In genomic region chr10:22591664-22592063, GRCm38 (mm10) we compare ENCODE assay signal across 10 mouse cellular contexts. TPM values are rescaled to one million over a fixed set of nuclear protein-coding genes. Genes with fewer than 3 reads are reported as not detected.
DNase-seq lines count a peak whose midpoint lies in the region; ATAC-seq and TF ChIP-seq lines count a peak whose summit lies in the region.
"Not testable (repeated sequence)": the region's sequence is repeated elsewhere in the genome, so short reads cannot be mapped to it uniquely, and the experiment has no call there.
"Had no signal": no experiment of that assay in that cellular context is flagged by ENCODE, and none has a peak within 500 bp of the region (broad histone marks: within the 10 kb centered on the region; RNA-seq: fewer than 3 reads in every experiment).

No protein-coding gene starts in this region.

- not testable (repeated sequence) for H3K4me2 ChIP-seq in forebrain, embryonic 11.5 days (ENCODE audit: low read depth, low read length, severe bottlenecking); forebrain, embryonic 16.5 days (ENCODE audit: low read length); hindbrain, embryonic 11.5 days (replicated peaks; ENCODE audit: low read depth, low read length); hindbrain, embryonic 16.5 days (ENCODE audit: low read length); kidney, postnatal 0 days (ENCODE audit: low read length); midbrain, embryonic 11.5 days; midbrain, embryonic 16.5 days (ENCODE audit: low read length)

- H3K36me3 ChIP-seq in forebrain, embryonic 11.5 days (ENCODE audit: control insufficient read depth, insufficient read depth, low read length); forebrain, embryonic 16.5 days (ENCODE audit: control insufficient read depth, insufficient read depth); hindbrain, embryonic 11.5 days (ENCODE audit: control insufficient read depth, insufficient read depth, low read length); hindbrain, embryonic 16.5 days (ENCODE audit: control insufficient read depth, insufficient read depth, low read length); kidney, postnatal 0 days (ENCODE audit: insufficient read depth, low read length); midbrain, embryonic 11.5 days (ENCODE audit: control insufficient read depth, insufficient read depth, low read length); midbrain, embryonic 16.5 days (ENCODE audit: control insufficient read depth, insufficient read depth, low read length): not testable (repeated sequence)

- 36% methylated on average over 4 of the region's 4 CpGs for WGBS in forebrain, embryonic 11.5 days
- WGBS in forebrain, embryonic 16.5 days: 28% methylated on average over 4 of the region's 4 CpGs
- WGBS in hindbrain, embryonic 11.5 days: 33% methylated on average over 4 of the region's 4 CpGs
- 17% methylated on average over 4 of the region's 4 CpGs for WGBS in hindbrain, embryonic 16.5 days
- WGBS in kidney, postnatal 0 days: 35% methylated on average over 4 of the region's 4 CpGs
- 26% methylated on average over 4 of the region's 4 CpGs for WGBS in midbrain, embryonic 11.5 days
- WGBS in midbrain, embryonic 16.5 days: 10% methylated on average over 4 of the region's 4 CpGs

- ATAC-seq in forebrain, embryonic 11.5 days (replicated peaks; ENCODE audit: low FRiP score): peak; percentile 36
- peak; percentile 57; the same call in 1 of the 2 replicates for ATAC-seq in forebrain, embryonic 16.5 days
- ATAC-seq in hindbrain, embryonic 11.5 days (ENCODE audit: low FRiP score): peak; percentile 84
- peak; percentile 50; the same call in 1 of the 2 replicates for ATAC-seq in hindbrain, embryonic 16.5 days
- ATAC-seq in kidney, postnatal 0 days (replicated peaks; ENCODE audit: low FRiP score, low read depth): peak; percentile 61; the same call in 1 of the 2 replicates
- peak; percentile 89 for ATAC-seq in midbrain, embryonic 11.5 days (ENCODE audit: low FRiP score)
- ATAC-seq in midbrain, embryonic 16.5 days: peak; percentile 70

- not testable (repeated sequence) for H3K4me3 ChIP-seq in forebrain, embryonic 11.5 days (ENCODE audit: low read depth, low read length); forebrain, embryonic 16.5 days (replicated peaks; ENCODE audit: low read length); hindbrain, embryonic 11.5 days (ENCODE audit: low read depth, low read length); hindbrain, embryonic 16.5 days (ENCODE audit: low read length); kidney, postnatal 0 days (replicated peaks; ENCODE audit: low read depth, low read length); midbrain, embryonic 11.5 days (ENCODE audit: low read depth, low read length); midbrain, embryonic 16.5 days (ENCODE audit: low read depth, low read length)

- H3K4me1 ChIP-seq in forebrain, embryonic 11.5 days (replicated peaks; ENCODE audit: control insufficient read depth, insufficient read depth, low read length); forebrain, embryonic 16.5 days (replicated peaks; ENCODE audit: control insufficient read depth, insufficient read depth, low read length); hindbrain, embryonic 11.5 days (replicated peaks; ENCODE audit: control insufficient read depth, insufficient read depth, low read length); hindbrain, embryonic 16.5 days (ENCODE audit: control insufficient read depth, insufficient read depth, low read depth, low read length); kidney, postnatal 0 days (replicated peaks; ENCODE audit: insufficient read depth, low read length); midbrain, embryonic 11.5 days (ENCODE audit: control insufficient read depth, insufficient read depth, low read length); midbrain, embryonic 16.5 days (ENCODE audit: control insufficient read depth, insufficient read depth, low read length): not testable (repeated sequence)

- not testable (repeated sequence) for H3K9ac ChIP-seq in forebrain, embryonic 11.5 days (ENCODE audit: low read length); forebrain, embryonic 16.5 days (replicated peaks; ENCODE audit: low read depth, low read length); hindbrain, embryonic 11.5 days (ENCODE audit: low read depth, low read length); hindbrain, embryonic 16.5 days (ENCODE audit: low read depth, low read length); kidney, postnatal 0 days (ENCODE audit: low read depth, low read length); midbrain, embryonic 11.5 days (ENCODE audit: low read length); midbrain, embryonic 16.5 days (ENCODE audit: low read depth, low read length)

- not testable (repeated sequence) for H3K27me3 ChIP-seq in forebrain, embryonic 11.5 days (ENCODE audit: control insufficient read depth, insufficient read depth, low read length); forebrain, embryonic 16.5 days (replicated peaks; ENCODE audit: control insufficient read depth, insufficient read depth, low read length); hindbrain, embryonic 11.5 days (ENCODE audit: control insufficient read depth, insufficient read depth, low read length); hindbrain, embryonic 16.5 days (replicated peaks; ENCODE audit: control insufficient read depth, insufficient read depth, low read length); kidney, postnatal 0 days (ENCODE audit: insufficient read depth, low read length); midbrain, embryonic 11.5 days (ENCODE audit: control insufficient read depth, insufficient read depth, low read length); midbrain, embryonic 16.5 days (ENCODE audit: control insufficient read depth, insufficient read depth, low read depth, low read length)

- not testable (repeated sequence) for H3K9me3 ChIP-seq in forebrain, embryonic 11.5 days (ENCODE audit: control insufficient read depth, low read length); forebrain, embryonic 16.5 days (ENCODE audit: control insufficient read depth, low read length); hindbrain, embryonic 11.5 days (ENCODE audit: control insufficient read depth, low read length); hindbrain, embryonic 16.5 days (ENCODE audit: control insufficient read depth, low read length); kidney, postnatal 0 days (replicated peaks; ENCODE audit: low read length); midbrain, embryonic 11.5 days (ENCODE audit: control insufficient read depth, low read length); midbrain, embryonic 16.5 days (replicated peaks; ENCODE audit: control insufficient read depth, low read length, poor library complexity, severe bottlenecking)

- not testable (repeated sequence) for TF ChIP-seq CTCF in kidney, postnatal 0 days (IDR thresholded peaks at IDR 0.05; ENCODE audit: low read depth)

- not testable (repeated sequence) for H3K27ac ChIP-seq in forebrain, embryonic 11.5 days (ENCODE audit: low read depth, low read length); forebrain, embryonic 16.5 days (ENCODE audit: low read length); hindbrain, embryonic 11.5 days (ENCODE audit: low read depth, low read length); hindbrain, embryonic 16.5 days (ENCODE audit: low read depth, low read length); kidney, postnatal 0 days; midbrain, embryonic 11.5 days (ENCODE audit: low read depth, low read length); midbrain, embryonic 16.5 days (ENCODE audit: low read length)

- DNase-seq in forebrain, embryonic 11.5 days (ENCODE audit: low spot score); hindbrain, embryonic 11.5 days (ENCODE audit: low spot score); midbrain, embryonic 11.5 days (ENCODE audit: low spot score, missing footprints): not testable (repeated sequence)
- peak; percentile 27 for DNase-seq in kidney, postnatal 0 days (ENCODE audit: low spot score)
- peak; percentile 8 for DNase-seq in telencephalon, adult 2 months (ENCODE audit: low read depth, low spot score)

RNA-seq across cellular contexts. Expression of gene Slc2a12, which starts 53.1 kb away (rescaled TPM):
- 2.2 and 2.4 TPM in 2 replicates for polyA plus RNA-seq in forebrain, embryonic 11.5 days (2014; fragmentation: Nextera tagmentation; extraction: Ambion mirVana)
- 4.2 and 5.0 TPM in 2 replicates for polyA plus RNA-seq in forebrain, embryonic 16.5 days (2015; fragmentation: Nextera tagmentation; extraction: Ambion mirVana)
- polyA plus RNA-seq in hindbrain, embryonic 11.5 days (2014; fragmentation: Nextera tagmentation; extraction: Ambion mirVana): 2.4 and 3.2 TPM in 2 replicates
- 7.2 and 7.6 TPM in 2 replicates for polyA plus RNA-seq in hindbrain, embryonic 16.5 days (2015; fragmentation: Nextera tagmentation; extraction: Ambion mirVana)
- 2.8 and 3.0 TPM in 2 replicates for polyA plus RNA-seq in kidney, postnatal 0 days (2015; fragmentation: Nextera tagmentation; extraction: Ambion mirVana)
- 3.2 and 4.2 TPM in 2 replicates for polyA plus RNA-seq in midbrain, embryonic 11.5 days (2014; fragmentation: Nextera tagmentation; extraction: Ambion mirVana)
- polyA plus RNA-seq in midbrain, embryonic 16.5 days (2015; fragmentation: Nextera tagmentation; extraction: Ambion mirVana): 4.7 and 5.3 TPM in 2 replicates
- polyA plus RNA-seq: CD4-positive, CD25-positive, alpha-beta regulatory T cell, adult 4 months; erythroblast, embryonic 14.5 days had no signal

Comparison
In these comparisons a context has a peak if more than half of its experiments do, and no peak if none do; other contexts are left out.
1. ATAC-seq: peak in every context shown above with its lines; median percentile 89 in midbrain, embryonic 11.5 days; 84 in hindbrain, embryonic 11.5 days; 70 in midbrain, embryonic 16.5 days; 61 in kidney, postnatal 0 days; 57 in forebrain, embryonic 16.5 days; 50 in hindbrain, embryonic 16.5 days; 36 in forebrain, embryonic 11.5 days.